Mouse (Mus musculus) E14TG2a.4 (cell line): Measurements from ENCODE around the gene Blnk.

Experiments
- CTCF ChIP-seq: conservative IDR thresholded peaks from 2 replicates; pipeline ENCODE4 v1.5.1; 2014; ENCODE audit warnings: low read length
- NANOG ChIP-seq: IDR thresholded peaks from 2 replicates; pipeline ENCODE4 v1.6.1; 2014; ENCODE audit warnings: borderline replicate concordance, low read length, mixed read lengths

DNA sequence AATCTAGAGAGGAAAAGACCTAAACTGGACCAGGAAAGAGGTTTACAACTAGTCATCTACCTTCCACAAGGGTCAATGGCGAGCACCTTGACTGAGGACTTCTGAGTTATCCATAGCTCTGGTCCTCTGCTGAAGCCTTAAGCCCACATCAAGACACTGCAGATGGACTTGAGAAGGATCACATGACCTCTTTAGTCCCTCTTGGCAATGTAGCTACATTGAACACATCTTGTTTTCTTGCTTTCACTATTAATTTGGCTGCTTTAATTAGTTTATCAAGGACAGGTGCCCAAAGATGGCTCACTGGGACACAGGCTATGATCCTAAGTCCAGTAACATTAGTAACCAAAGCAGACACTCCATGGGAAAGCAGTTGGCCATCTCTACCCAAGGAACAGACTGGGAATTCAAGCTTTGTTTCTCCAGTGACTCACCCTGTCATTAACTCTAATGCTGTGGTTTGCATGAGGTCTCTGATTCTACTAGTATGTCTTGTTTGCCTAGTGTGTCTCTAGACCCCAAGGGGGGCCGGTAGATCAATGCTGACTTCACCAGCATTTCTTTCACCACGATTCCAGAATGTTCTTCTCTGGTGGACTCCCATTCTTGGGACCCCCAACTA is 9.5 kb upstream of the Blnk start:
- no peak for TF ChIP-seq CTCF
- TF ChIP-seq NANOG, result no peak
